Mouse (Mus musculus) layer of hippocampus, adult 2 months (tissue): ENCODE measurements at regions not wholly inside any gene's neighbourhood (a gene's known extent, or its start where the extent isn't known, plus 50 kb on each side); places are given as distances from the start of the nearest gene placed in this dataset.

ENCODE experiments used
- DNase-seq, 2 experiments: peaks; one replicate each; pipeline ENCODE4 v3.0.0; 2022; ENCODE audit warnings: low spot score in 2 of 2
- H3K27ac ChIP-seq: fragments of 200-600 bp; 2 replicates; pipeline ENCODE4 v1.8.1; 2022
- H3K4me3 ChIP-seq: fragments of 200-600 bp; 2 replicates; pipeline ENCODE4 v1.8.1; 2022; ENCODE audit warnings: mild to moderate bottlenecking
- CTCF ChIP-seq: fragments of 200-600 bp; conservative IDR thresholded peaks from 2 replicates; pipeline ENCODE4 v1.8.1; 2022; ENCODE audit warnings: antibody characterized with exemption, mild to moderate bottlenecking, moderate library complexity

GRCm38 (mm10) chr8:103314279-103315022 lies 529.0 kb upstream of the Cdh11 start:
- Histone ChIP-seq H3K4me3 (no peak overlapping the region), H3K27ac (no peak overlapping the region)
- TF ChIP-seq CTCF: no peak
- peak; percentile 23 to 55 for DNase-seq

DNA sequence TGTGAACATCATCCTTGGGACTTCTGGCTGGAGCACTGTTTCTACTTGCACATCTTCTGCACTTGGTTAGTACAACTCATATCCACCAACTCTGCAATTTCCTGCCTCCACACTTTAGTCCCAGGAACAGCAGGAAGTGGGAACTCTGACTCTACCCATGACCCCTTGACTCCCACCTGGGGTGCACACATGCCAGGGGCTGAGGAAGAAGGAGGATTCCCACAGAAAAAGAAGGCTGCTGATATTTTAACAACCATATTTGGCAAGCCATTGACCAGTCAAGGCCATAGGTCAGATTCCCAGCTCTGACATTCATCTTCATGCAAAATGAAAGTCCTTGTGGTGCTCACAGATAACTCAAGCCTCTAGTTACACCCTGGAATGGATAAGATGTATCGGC lies 530.3 kb upstream of the Cdh11 start:
- no peak for TF ChIP-seq CTCF
- no peak overlapping the region for H3K4me3 ChIP-seq
- H3K27ac ChIP-seq: no peak overlapping the region
- DNase-seq: no peak

DNA sequence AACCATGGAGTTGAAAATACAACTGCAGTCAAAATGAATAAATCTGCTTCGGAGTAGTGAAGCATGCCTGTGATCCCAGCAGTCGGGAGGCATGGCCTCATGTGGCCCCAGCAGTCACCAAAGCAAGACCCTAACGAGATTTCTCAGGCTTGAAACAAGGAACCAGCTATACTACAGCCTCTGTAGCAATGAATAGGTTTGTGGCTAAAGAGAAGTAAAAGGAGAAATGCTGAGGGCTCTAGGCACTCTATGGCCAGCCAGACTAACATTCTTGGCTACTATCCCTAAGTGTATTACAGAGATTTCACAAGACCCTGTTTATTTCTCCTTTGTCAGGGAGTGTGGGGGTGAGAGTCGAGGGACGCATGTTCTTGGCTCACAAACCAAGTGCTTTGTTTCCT lies 531.2 kb upstream of the Cdh11 start:
- TF ChIP-seq CTCF: no peak
- no peak for DNase-seq

DNA sequence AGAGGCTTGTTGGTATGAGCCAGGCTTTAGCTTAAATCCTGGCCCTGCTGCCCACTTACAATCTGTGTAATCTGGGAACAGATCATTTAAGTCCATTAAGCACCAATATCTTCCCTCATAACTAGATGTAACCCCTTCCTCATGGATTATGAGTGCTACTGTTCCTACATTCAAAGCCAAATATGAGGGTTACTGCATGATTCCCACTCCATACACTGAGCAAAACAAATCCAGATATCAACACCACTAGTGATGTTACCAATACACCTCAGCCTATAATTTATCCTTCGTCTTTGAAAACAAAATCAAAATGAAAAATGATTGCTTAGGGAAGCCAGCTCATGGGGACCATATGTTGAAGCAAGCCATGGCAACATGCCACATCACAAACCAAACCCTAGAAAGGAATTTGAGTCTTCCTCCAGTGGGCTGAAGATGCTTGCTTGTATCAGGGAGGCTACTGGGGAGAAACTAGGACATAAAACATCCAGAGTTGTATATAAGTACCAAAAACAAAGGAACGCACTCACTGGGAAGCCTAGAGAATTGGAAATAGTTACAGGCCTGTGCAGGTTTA lies 531.8 kb upstream of the Cdh11 start:
- Histone ChIP-seq H3K4me3 (no peak overlapping the region), H3K27ac (no peak overlapping the region)
- no peak for DNase-seq
- no peak for TF ChIP-seq CTCF

More for the DNA sequence above, 531.2 kb upstream of the Cdh11 start:
- no peak overlapping the region; the same call in 1 of the 2 replicates for H3K27ac ChIP-seq
- H3K4me3 ChIP-seq: no peak overlapping the region

DNA sequence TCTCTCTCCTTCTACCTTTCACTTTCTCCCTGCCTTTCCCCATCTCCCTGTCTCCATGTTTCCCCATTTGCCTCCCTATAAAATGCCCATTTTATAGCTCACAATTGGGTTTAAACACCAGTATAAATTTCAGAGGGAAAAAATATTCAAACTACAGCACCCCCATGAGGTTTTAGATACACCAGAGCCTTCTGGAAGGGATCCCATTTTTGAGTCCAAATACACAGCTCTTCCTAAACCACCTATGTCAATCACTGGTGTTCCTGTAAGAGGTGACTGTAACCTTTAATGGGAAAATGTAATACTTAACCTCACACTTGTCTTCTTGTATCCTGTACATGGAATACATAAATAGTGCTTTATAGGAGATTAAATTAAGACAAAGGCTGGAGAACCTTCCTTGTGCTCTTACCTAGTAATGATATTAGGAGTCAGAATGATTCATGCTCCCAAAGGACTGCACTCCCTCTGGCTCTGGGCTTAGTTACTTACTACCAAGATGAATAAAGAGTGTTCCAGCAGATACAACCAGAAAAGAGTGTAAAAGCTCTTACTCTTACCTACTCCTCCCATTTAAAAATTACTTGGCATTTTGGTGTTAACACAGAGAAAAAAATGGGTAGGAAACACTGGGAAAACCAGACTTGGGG lies 538.7 kb upstream of the Cdh11 start:
- Histone ChIP-seq H3K27ac (no peak overlapping the region), H3K4me3 (no peak overlapping the region)
- DNase-seq: no peak
- peak; percentile 40 for TF ChIP-seq CTCF

GRCm38 (mm10) chr8:103331415-103331814 lies 546.0 kb upstream of the Cdh11 start:
- Histone ChIP-seq H3K27ac (peak overlapping the region; percentile 55; the same call in 1 of the 2 replicates), H3K4me3 (no peak overlapping the region)
- no peak for TF ChIP-seq CTCF
- DNase-seq: no peak

- DNase-seq: no peak
- Histone ChIP-seq H3K4me3 (no peak overlapping the region), H3K27ac (no peak overlapping the region)
- no peak for TF ChIP-seq CTCF
These were observed 551.9 kb upstream of the Cdh11 start for GRCm38 (mm10) chr8:103337314-103337713.

DNA sequence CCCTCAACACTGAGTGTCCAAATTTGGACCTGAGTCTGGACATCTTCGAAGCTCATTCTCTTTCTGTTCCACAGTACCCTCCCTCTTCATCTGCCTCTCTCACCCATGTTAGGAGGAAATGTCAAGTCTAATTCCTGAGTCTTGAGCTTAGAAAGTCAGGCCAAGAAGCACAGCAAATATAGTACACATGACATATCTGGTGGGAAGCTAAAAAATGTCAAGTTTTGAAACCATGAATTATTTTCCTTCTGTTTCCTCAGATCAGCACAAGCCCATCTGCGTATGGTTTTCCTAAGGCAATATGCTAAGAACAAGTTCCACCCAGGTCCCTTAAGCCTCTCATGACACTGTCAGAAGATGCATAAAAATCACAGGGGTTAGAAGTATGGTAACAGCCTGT lies 553.6 kb upstream of the Cdh11 start:
- no peak overlapping the region for H3K4me3 ChIP-seq
- TF ChIP-seq CTCF: no peak
- peak overlapping the region; percentile 63; the same call in 1 of the 2 replicates for H3K27ac ChIP-seq
- peak in 1 of 2 experiments; percentile 41 for DNase-seq

- H3K4me3 ChIP-seq: no peak overlapping the region
- no peak for TF ChIP-seq CTCF
- no peak for DNase-seq
These were observed 554.5 kb upstream of the Cdh11 start for GRCm38 (mm10) chr8:103339951-103340350.

GRCm38 (mm10) chr8:103343891-103344290 lies 558.4 kb upstream of the Cdh11 start:
- TF ChIP-seq CTCF: no peak

More at GRCm38 (mm10) chr8:103339951-103340350, 554.5 kb upstream of the Cdh11 start:
- H3K27ac ChIP-seq: no peak overlapping the region

DNA sequence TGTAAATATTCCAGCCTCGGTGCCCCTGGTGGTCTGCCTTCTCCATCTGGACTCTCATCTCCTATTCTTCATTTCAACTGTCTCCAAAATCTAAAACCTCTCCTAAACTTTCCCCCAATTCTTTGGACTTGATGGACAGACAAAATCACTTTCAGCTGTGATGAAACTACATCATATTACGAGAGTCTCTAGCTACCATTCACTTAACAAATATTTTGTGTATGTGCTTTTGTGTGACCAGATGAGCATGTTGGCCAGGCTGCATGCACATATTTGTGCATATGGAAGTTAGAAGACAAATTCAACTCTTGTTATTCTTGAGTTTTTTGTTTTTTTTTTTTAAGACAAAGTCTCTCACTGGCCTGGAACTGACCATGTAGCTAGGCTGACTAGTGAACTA lies 559.4 kb upstream of the Cdh11 start:
- DNase-seq: no peak
- TF ChIP-seq CTCF: no peak
- no peak overlapping the region for H3K4me3 ChIP-seq
- H3K27ac ChIP-seq: no peak overlapping the region

More at GRCm38 (mm10) chr8:103343891-103344290, 558.4 kb upstream of the Cdh11 start:
- no peak overlapping the region; the same call in 1 of the 2 replicates for H3K27ac ChIP-seq
- H3K4me3 ChIP-seq: no peak overlapping the region
- DNase-seq: peak; percentile 21 to 25

DNA sequence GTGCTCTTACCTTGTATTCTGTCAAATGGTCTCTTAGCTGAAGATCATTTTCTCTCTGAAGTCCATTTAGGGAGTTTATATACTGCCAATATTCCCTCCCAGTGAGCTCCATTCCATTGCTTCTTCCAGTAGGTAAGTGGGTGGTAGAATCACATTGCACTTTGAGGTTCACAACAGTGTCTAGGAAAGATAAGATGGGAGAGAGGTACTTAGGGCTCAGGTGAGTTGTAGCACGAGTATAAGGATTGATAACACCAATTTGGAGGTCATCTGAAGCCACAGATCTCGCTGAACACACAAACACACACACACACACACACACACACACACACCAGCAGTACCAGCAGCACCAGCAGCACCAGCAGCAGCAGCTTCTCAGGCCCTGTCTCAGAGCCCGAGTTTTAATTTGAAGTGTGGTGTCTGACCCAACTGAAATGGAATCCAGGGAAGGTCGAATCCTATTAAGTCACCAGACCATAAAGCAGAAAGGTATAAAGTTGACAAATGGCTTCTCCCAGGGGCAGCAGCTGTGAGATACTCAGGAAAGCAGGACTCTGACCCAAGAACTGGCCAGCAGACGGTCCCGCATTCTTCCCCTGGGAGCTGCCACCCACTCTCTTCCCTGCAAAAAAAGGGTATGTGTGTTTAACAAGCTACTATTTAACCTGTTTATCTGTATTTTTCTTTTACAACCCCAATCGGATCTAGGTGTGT lies 561.9 kb upstream of the Cdh11 start:
- TF ChIP-seq CTCF: no peak
- no peak overlapping the region for H3K27ac ChIP-seq
- no peak overlapping the region for H3K4me3 ChIP-seq
- DNase-seq: no peak

- no peak overlapping the region for H3K4me3 ChIP-seq
- DNase-seq: no peak
- TF ChIP-seq CTCF: no peak
These were observed 576.3 kb upstream of the Cdh11 start for GRCm38 (mm10) chr8:103361713-103362112.

More at GRCm38 (mm10) chr8:103361713-103362112, 576.3 kb upstream of the Cdh11 start:
- H3K27ac ChIP-seq: no peak overlapping the region
